Mouse (Mus musculus): ENCODE results near the gene Slc15a1. TPM values are rescaled to one million over a fixed set of nuclear protein-coding genes. Genes with fewer than 3 reads are reported as not detected.
A peak's percentile ranks its signal among the peaks of the same experiment; 100 is the strongest.

Gene Slc15a1
- polyA plus RNA-seq, 1 experiment from 2014 or later: 0.35 TPM

GRCm38 (mm10) chr14:121460966-121461365, 44.1 kb downstream of the Slc15a1 start:
- WGBS: 84% methylated on average over 3 of the region's 3 CpGs
- Histone ChIP-seq H3K4me3 (replicated peaks) (no peak overlapping the region), H3K9me3 (replicated peaks) (no peaks in the 10 kb centered on the region), H3K27ac (no peak overlapping the region), H3K36me3 (no peaks in the 10 kb centered on the region), H3K9ac (no peak overlapping the region), H3K27me3 (no peaks in the 10 kb centered on the region), H3K4me2 (no peak overlapping the region), H3K4me1 (no peaks in the 10 kb centered on the region)
- no peak for ATAC-seq (replicated peaks; ENCODE audit: low FRiP score)

- 0 out of 2 replicates have a peak, but pooled peaks cover 3% of the 10 kb centered on the region for H3K9me3 ChIP-seq (replicated peaks)
- no peak overlapping the region for H3K4me3 ChIP-seq (replicated peaks)
- 0 out of 2 replicates have a peak, but pooled peaks cover under 1% of the 10 kb centered on the region for H3K4me1 ChIP-seq
- H3K4me2 ChIP-seq: no peak overlapping the region
- 81% methylated on average over 1 of the region's 1 CpGs for WGBS
- no peak overlapping the region for H3K27ac ChIP-seq
- no peaks in the 10 kb centered on the region for H3K27me3 ChIP-seq
- no peak overlapping the region for H3K9ac ChIP-seq
- no peak for ATAC-seq (replicated peaks; ENCODE audit: low FRiP score)
- H3K36me3 ChIP-seq: no peaks in the 10 kb centered on the region
Measured at GRCm38 (mm10) chr14:121458521-121458920, 46.5 kb downstream of the Slc15a1 start.

GRCm38 (mm10) chr14:121457536-121457935, 47.5 kb downstream of the Slc15a1 start:
- 72% methylated on average over 6 of the region's 6 CpGs for WGBS
- Histone ChIP-seq H3K9me3 (replicated peaks) (0 out of 2 replicates have a peak, but pooled peaks cover 3% of the 10 kb centered on the region), H3K4me3 (replicated peaks) (no peak overlapping the region), H3K27ac (no peak overlapping the region), H3K9ac (no peak overlapping the region), H3K36me3 (no peaks in the 10 kb centered on the region), H3K27me3 (no peaks in the 10 kb centered on the region), H3K4me2 (no peak overlapping the region), H3K4me1 (0 out of 2 replicates have a peak, but pooled peaks cover 5% of the 10 kb centered on the region)
- ATAC-seq (replicated peaks; ENCODE audit: low FRiP score): no peak

GRCm38 (mm10) chr14:121456416-121457285, 48.4 kb downstream of the Slc15a1 start:
- no peaks in the 10 kb centered on the region for H3K36me3 ChIP-seq
- no peak overlapping the region for H3K4me3 ChIP-seq (replicated peaks)
- no peak overlapping the region for H3K27ac ChIP-seq
- no peak overlapping the region for H3K9ac ChIP-seq
- H3K9me3 ChIP-seq (replicated peaks): 0 out of 2 replicates have a peak, but pooled peaks cover 3% of the 10 kb centered on the region
- ATAC-seq (replicated peaks; ENCODE audit: low FRiP score): no peak
- 79% methylated on average over 11 of the region's 11 CpGs for WGBS
- H3K27me3 ChIP-seq: no peaks in the 10 kb centered on the region
- 0 out of 2 replicates have a peak, but pooled peaks cover 5% of the 10 kb centered on the region for H3K4me1 ChIP-seq
- no peak overlapping the region for H3K4me2 ChIP-seq

- Histone ChIP-seq H3K4me2 (no peak overlapping the region), H3K4me1 (peaks cover 5% of the 10 kb centered on the region), H3K27ac (no peak overlapping the region), H3K27me3 (no peaks in the 10 kb centered on the region), H3K4me3 (replicated peaks) (no peak overlapping the region), H3K9me3 (replicated peaks) (0 out of 2 replicates have a peak, but pooled peaks cover 3% of the 10 kb centered on the region), H3K36me3 (no peaks in the 10 kb centered on the region), H3K9ac (no peak overlapping the region)
- 80% methylated on average over 15 of the region's 15 CpGs for WGBS
- no peak for ATAC-seq (replicated peaks; ENCODE audit: low FRiP score)
Measured at GRCm38 (mm10) chr14:121455976-121456375, 49.1 kb downstream of the Slc15a1 start.

- Histone ChIP-seq H3K9ac (no peak overlapping the region), H3K4me2 (no peak overlapping the region), H3K27ac (no peak overlapping the region), H3K4me1 (peaks cover 9% of the 10 kb centered on the region), H3K27me3 (no peaks in the 10 kb centered on the region), H3K9me3 (replicated peaks) (0 out of 2 replicates have a peak, but pooled peaks cover 3% of the 10 kb centered on the region), H3K36me3 (no peaks in the 10 kb centered on the region), H3K4me3 (replicated peaks) (no peak overlapping the region)
- WGBS: 7% methylated on average over 6 of the region's 6 CpGs
- no peak for ATAC-seq (replicated peaks; ENCODE audit: low FRiP score)
Measured at GRCm38 (mm10) chr14:121455527-121455926, 49.5 kb downstream of the Slc15a1 start.

GRCm38 (mm10) chr14:121453130-121453529, 51.9 kb downstream of the Slc15a1 start:
- Histone ChIP-seq H3K9me3 (replicated peaks) (0 out of 2 replicates have a peak, but pooled peaks cover 3% of the 10 kb centered on the region), H3K9ac (no peak overlapping the region), H3K36me3 (no peaks in the 10 kb centered on the region), H3K27me3 (no peaks in the 10 kb centered on the region), H3K4me2 (no peak overlapping the region), H3K27ac (no peak overlapping the region), H3K4me3 (replicated peaks) (no peak overlapping the region), H3K4me1 (peaks cover 9% of the 10 kb centered on the region)
- 35% methylated on average over 3 of the region's 3 CpGs for WGBS
- ATAC-seq (replicated peaks; ENCODE audit: low FRiP score): no peak

- Histone ChIP-seq H3K36me3 (no peaks in the 10 kb centered on the region), H3K9ac (no peak overlapping the region), H3K27me3 (peaks cover 2% of the 10 kb centered on the region; the same call in 1 of the 2 replicates), H3K4me3 (replicated peaks) (no peak overlapping the region), H3K27ac (no peak overlapping the region), H3K9me3 (replicated peaks) (0 out of 2 replicates have a peak, but pooled peaks cover 3% of the 10 kb centered on the region), H3K4me2 (no peak overlapping the region), H3K4me1 (peaks cover 9% of the 10 kb centered on the region)
- ATAC-seq (replicated peaks; ENCODE audit: low FRiP score): no peak
- 85% methylated on average over 6 of the region's 6 CpGs for WGBS
Measured at GRCm38 (mm10) chr14:121452227-121452626, 52.8 kb downstream of the Slc15a1 start.

- WGBS: 64% methylated on average over 7 of the region's 7 CpGs
- H3K4me2 ChIP-seq: no peak overlapping the region
- peaks cover 3% of the 10 kb centered on the region; the same call in 1 of the 2 replicates for H3K27me3 ChIP-seq
- no peak overlapping the region for H3K9ac ChIP-seq
- H3K27ac ChIP-seq: no peak overlapping the region
- H3K4me1 ChIP-seq: peaks cover 9% of the 10 kb centered on the region
- H3K36me3 ChIP-seq: no peaks in the 10 kb centered on the region
- H3K9me3 ChIP-seq (replicated peaks): 0 out of 2 replicates have a peak, but pooled peaks cover 3% of the 10 kb centered on the region
- H3K4me3 ChIP-seq (replicated peaks): no peak overlapping the region
- no peak for ATAC-seq (replicated peaks; ENCODE audit: low FRiP score)
Measured at GRCm38 (mm10) chr14:121451424-121452029, 53.5 kb downstream of the Slc15a1 start.

GRCm38 (mm10) chr14:121450504-121451423, 54.3 kb downstream of the Slc15a1 start:
- Histone ChIP-seq H3K4me3 (replicated peaks) (peak overlapping the region; percentile 32), H3K27me3 (peaks cover 3% of the 10 kb centered on the region; the same call in 1 of the 2 replicates), H3K36me3 (no peaks in the 10 kb centered on the region), H3K9me3 (replicated peaks) (0 out of 2 replicates have a peak, but pooled peaks cover 3% of the 10 kb centered on the region), H3K9ac (0 out of 2 replicates have a peak overlapping the region, but pooled peaks have one; percentile 26), H3K27ac (no peak overlapping the region), H3K4me2 (peak overlapping the region; percentile 64), H3K4me1 (peaks cover 9% of the 10 kb centered on the region)
- WGBS: 16% methylated on average over 18 of the region's 18 CpGs
- ATAC-seq (replicated peaks; ENCODE audit: low FRiP score): peak; percentile 57

- H3K4me1 ChIP-seq: peaks cover 8% of the 10 kb centered on the region
- no peak overlapping the region for H3K27ac ChIP-seq
- H3K9me3 ChIP-seq (replicated peaks): no peaks in the 10 kb centered on the region
- 17% methylated on average over 9 of the region's 9 CpGs for WGBS
- ATAC-seq (replicated peaks; ENCODE audit: low FRiP score): peak; percentile 71; the same call in 1 of the 2 replicates
- no peak overlapping the region for H3K4me3 ChIP-seq (replicated peaks)
- H3K27me3 ChIP-seq: peaks cover 3% of the 10 kb centered on the region; the same call in 1 of the 2 replicates
- peak overlapping the region; percentile 13; the same call in 1 of the 2 replicates for H3K4me2 ChIP-seq
- H3K36me3 ChIP-seq: no peaks in the 10 kb centered on the region
- no peak overlapping the region for H3K9ac ChIP-seq
Measured at GRCm38 (mm10) chr14:121446951-121447350, 58.1 kb downstream of the Slc15a1 start.

Measured in kidney, embryonic 15.5 days (tissue).